Mouse (Mus musculus) limb, embryonic 15.5 days (tissue): ENCODE data around the gene Fanca. TPM values are rescaled to one million over a fixed set of nuclear protein-coding genes. Genes with fewer than 3 reads are reported as not detected.

Experiments used
- ATAC-seq: fragments of 200-750 bp; cut with Nextera tagmentation; 2 replicates; pipeline ENCODE4 v1.8.0; 2017; ENCODE audit warnings: low read depth, moderate TSS enrichment; ENCODE audit not compliant: insufficient number of reproducible peaks, low FRiP score, low TSS enrichment
- H3K27ac ChIP-seq: fragments of 300-500 bp; sonication (generic); 2 replicates; pipeline ENCODE4 v1.5.1; 2015; ENCODE audit warnings: moderate library complexity, mild to moderate bottlenecking, inconsistent platforms
- H3K27me3 ChIP-seq: fragments of 300-500 bp; sonication (generic); 2 replicates; pipeline ENCODE4 v1.6.1; 2015; ENCODE audit warnings: inconsistent platforms
- H3K36me3 ChIP-seq: fragments of 300-500 bp; sonication (generic); 2 replicates; pipeline ENCODE4 v1.6.1; 2015; ENCODE audit warnings: inconsistent platforms
- H3K4me1 ChIP-seq: fragments of 300-500 bp; sonication (generic); 2 replicates; pipeline ENCODE4 v1.6.1; 2015; ENCODE audit warnings: inconsistent platforms
- H3K4me2 ChIP-seq: fragments of 300-500 bp; sonication (generic); 2 replicates; pipeline ENCODE4 v1.6.1; 2015; ENCODE audit warnings: mild to moderate bottlenecking, inconsistent platforms
- H3K4me3 ChIP-seq: fragments of 300-500 bp; sonication (generic); 2 replicates; pipeline ENCODE4 v1.5.1; 2015; ENCODE audit warnings: mild to moderate bottlenecking, inconsistent platforms
- H3K9ac ChIP-seq: fragments of 300-500 bp; sonication (generic); 2 replicates; pipeline ENCODE4 v1.6.1; 2015; ENCODE audit warnings: inconsistent platforms
- H3K9me3 ChIP-seq: fragments of 300-500 bp; sonication (generic); 2 replicates; pipeline ENCODE4 v1.6.1; 2016; ENCODE audit warnings: inconsistent platforms
- WGBS: fragments of 180-500 bp; shearing (Covaris S2); methylation state at CpG from one replicate; pipeline ENCODE4 v1.1.7; 2015; 5-methylcytosine and 5-hydroxymethylcytosine counted together
- polyA plus RNA-seq: library from polyadenylated mRNA; unstranded; fragments of >200 nt; fragmentation: Nextera tagmentation; extraction: Ambion mirVana; gene quantifications from 2 replicates; pipeline ENCODE4 v1.2.1, GENCODE M21; 2015

The Fanca gene
- polyA plus RNA-seq, 1 experiment from 2014 or later: 14.8 TPM

- H3K27me3 ChIP-seq: no peaks in the 10 kb centered on the region
- peak within 1 kb of the TSS; percentile 91 for H3K27ac ChIP-seq
- 3% methylated on average over 59 of the region's 59 CpGs for WGBS
- ATAC-seq: peak; percentile 67; the same call in 1 of the 2 replicates
- no peaks in the 10 kb centered on the region for H3K9me3 ChIP-seq
- peak within 1 kb of the TSS; percentile 87 for H3K4me2 ChIP-seq
- peak within 1 kb of the TSS; percentile 89 for H3K4me3 ChIP-seq
- H3K36me3 ChIP-seq: peaks cover 27% of the 10 kb centered on the region
- H3K4me1 ChIP-seq: peaks cover 15% of the 10 kb centered on the region
- H3K9ac ChIP-seq: peak within 1 kb of the TSS; percentile 88
These were observed 93.8 kb downstream of the Fanca start, which contains the start of gene Cdk10 for GRCm38 (mm10) chr8:123224278-123225266. Gene Cdk10 (plus strand): TSS chr8:123224842.

- Histone ChIP-seq H3K4me1 (peaks cover 14% of the 10 kb centered on the region), H3K4me3 (no peak overlapping the region), H3K4me2 (no peak overlapping the region), H3K9ac (no peak overlapping the region), H3K36me3 (no peaks in the 10 kb centered on the region), H3K27ac (no peak overlapping the region), H3K27me3 (no peaks in the 10 kb centered on the region), H3K9me3 (no peaks in the 10 kb centered on the region)
- WGBS: 39% methylated on average over 1 of the region's 1 CpGs
- no peak for ATAC-seq
These were observed 97.5 kb downstream of the Fanca start for GRCm38 (mm10) chr8:123220917-123221316.

Other genes starting within 250 kb of the Fanca start
- 1,386 and 1,581 TPM in 2 replicates for gene Rpl13, start 216.2 kb downstream of the Fanca start, polyA plus RNA-seq
- 0.84 and 1.2 TPM in 2 replicates for gene Cpne7, start 201.2 kb downstream of the Fanca start, polyA plus RNA-seq
- gene Sult5a1, start 160.3 kb downstream of the Fanca start, polyA plus RNA-seq: 41.0 and 41.7 TPM in 2 replicates
- gene Dpep1, start 132.3 kb downstream of the Fanca start, polyA plus RNA-seq: 6.9 and 9.0 TPM in 2 replicates
- 166 and 176 TPM in 2 replicates for gene Chmp1a, start 105.8 kb downstream of the Fanca start, polyA plus RNA-seq
- 3.5 and 3.9 TPM in 2 replicates for gene Spata33, start 105.7 kb downstream of the Fanca start, polyA plus RNA-seq
- gene Cdk10, start 93.7 kb downstream of the Fanca start, polyA plus RNA-seq: 30.0 and 33.4 TPM in 2 replicates
- gene Spata2l, start 82.3 kb downstream of the Fanca start, polyA plus RNA-seq: 5.6 and 5.9 TPM in 2 replicates
- gene Zfp276, start 64.4 kb downstream of the Fanca start, polyA plus RNA-seq: 25.4 and 28.4 TPM in 2 replicates
- 27.2 and 29.4 TPM in 2 replicates for gene Vps9d1, start 64.2 kb downstream of the Fanca start, polyA plus RNA-seq
- gene Spire2, start 14.1 kb upstream of the Fanca start, polyA plus RNA-seq: 0.93 and 1.2 TPM in 2 replicates
- 187 and 191 TPM in 2 replicates for gene Tcf25, start 55.2 kb upstream of the Fanca start, polyA plus RNA-seq
- 0.08 and 0.15 TPM in 2 replicates for gene Mc1r, start 88.5 kb upstream of the Fanca start, polyA plus RNA-seq
- 4.0 and 5.0 TPM in 2 replicates for gene Tubb3, start 92.8 kb upstream of the Fanca start, polyA plus RNA-seq
- 42.4 and 43.5 TPM in 2 replicates for gene Def8, start 105.0 kb upstream of the Fanca start, polyA plus RNA-seq
- 43.0 and 46.0 TPM in 2 replicates for gene Afg3l1, start 159.3 kb upstream of the Fanca start, polyA plus RNA-seq
- gene Dbndd1, start 196.9 kb upstream of the Fanca start, polyA plus RNA-seq: 5.9 and 6.6 TPM in 2 replicates
- 29.6 and 30.2 TPM in 2 replicates for gene Gas8, start 200.3 kb upstream of the Fanca start, polyA plus RNA-seq